Mouse (Mus musculus): Measurements from ENCODE around the gene Oxa1l. TPM values are rescaled to one million over a fixed set of nuclear protein-coding genes. Genes with fewer than 3 reads are reported as not detected.

Oxa1l gene
- polyA plus RNA-seq, 1 experiment: 120 TPM

DNA sequence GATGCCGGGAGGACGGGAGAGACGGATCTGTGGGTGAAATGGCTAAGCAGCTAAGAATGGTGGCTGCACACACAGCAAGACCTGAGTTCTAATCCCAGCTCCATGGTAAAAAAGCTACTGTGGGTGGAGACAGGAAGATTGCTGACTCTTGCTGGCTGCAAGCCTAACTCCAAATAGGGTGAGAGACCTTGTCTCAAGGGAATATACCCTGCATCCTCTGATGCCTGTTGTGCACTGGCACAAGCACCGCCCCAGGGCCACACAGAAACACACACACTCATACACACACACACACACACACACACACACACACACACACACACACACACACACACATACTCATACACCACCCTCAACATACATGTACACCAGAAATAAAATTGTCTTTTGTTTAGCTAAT lies 56.2 kb downstream of the Oxa1l start:
- WGBS: 89% methylated on average over 4 of the region's 4 CpGs
- Histone ChIP-seq H3K4me3 (ENCODE audit: low read depth, low read length) (no peak overlapping the region), H3K27ac (ENCODE audit: insufficient read depth, low read depth, low read length) (no peak overlapping the region), H3K27me3 (ENCODE audit: control insufficient read depth, insufficient read depth, low read length) (no peaks in the 10 kb centered on the region), H3K36me3 (ENCODE audit: control insufficient read depth, insufficient read depth, low read length) (no peaks in the 10 kb centered on the region), H3K4me1 (ENCODE audit: control insufficient read depth, insufficient read depth, insufficient read length, low read length) (peaks cover 17% of the 10 kb centered on the region)
- TF ChIP-seq POLR2A (IDR thresholded peaks at IDR 0.05; ENCODE audit: low read depth, low read length): no peak
- TF ChIP-seq CTCF (IDR thresholded peaks at IDR 0.05; ENCODE audit: extremely low read depth, insufficient read length, insufficient replicate concordance, low read depth, low read length): no peak

DNA sequence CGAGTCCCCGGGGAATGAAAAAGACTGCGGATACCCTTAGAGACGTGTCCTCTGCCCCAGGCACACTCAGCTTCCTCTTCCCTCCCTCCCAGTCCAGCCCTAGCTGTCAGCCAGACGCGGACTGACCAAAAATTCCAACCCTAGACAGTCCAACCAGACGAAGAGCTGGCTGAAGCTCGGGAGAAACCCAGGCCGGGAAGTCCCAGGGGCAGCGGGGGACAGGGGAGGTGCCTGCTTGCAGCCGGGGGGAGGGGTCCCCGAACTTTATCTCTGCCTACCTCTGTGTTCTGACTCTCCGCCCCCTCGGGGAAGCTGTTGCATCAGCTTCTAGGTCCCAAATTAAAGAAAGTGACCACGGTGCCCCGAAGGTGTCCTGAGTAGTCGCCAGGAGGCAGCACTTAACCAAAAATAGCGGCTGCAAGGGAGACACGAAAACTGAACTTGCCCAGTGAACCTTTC lies 57.0 kb downstream of the Oxa1l start, which contains the start of gene Slc7a7:
Gene Slc7a7 (minus strand): TSS at position 158 of the 459 bp plus-strand sequence.
- no peak for TF ChIP-seq POLR2A (IDR thresholded peaks at IDR 0.05; ENCODE audit: low read depth, low read length)
- no peaks in the 10 kb centered on the region for H3K36me3 ChIP-seq (ENCODE audit: control insufficient read depth, insufficient read depth, low read length)
- H3K27me3 ChIP-seq (ENCODE audit: control insufficient read depth, insufficient read depth, low read length): no peaks in the 10 kb centered on the region
- 67% methylated on average over 19 of the region's 19 CpGs for WGBS
- peaks cover 17% of the 10 kb centered on the region for H3K4me1 ChIP-seq (ENCODE audit: control insufficient read depth, insufficient read depth, insufficient read length, low read length)
- H3K27ac ChIP-seq (ENCODE audit: insufficient read depth, low read depth, low read length): no peak within 1 kb of the TSS
- no peak within 1 kb of the TSS for H3K4me3 ChIP-seq (ENCODE audit: low read depth, low read length)

Other genes with a start within 250 kb of the Oxa1l start
- 561 and 627 TPM in 2 replicates for gene Dad1, start 106.7 kb upstream of the Oxa1l start, polyA plus RNA-seq (2012; rRNA removed)
- gene Abhd4, start 106.6 kb upstream of the Oxa1l start, polyA plus RNA-seq (2012; rRNA removed): 35.2 and 53.6 TPM in 2 replicates
- not detected in 2 replicates for gene Olfr49, start 75.9 kb upstream of the Oxa1l start, polyA plus RNA-seq (2012; rRNA removed)
- gene Slc7a7, start 56.9 kb downstream of the Oxa1l start, polyA plus RNA-seq (2012; rRNA removed): 110 and 341 TPM in 2 replicates
- 186 and 284 TPM in 2 replicates for gene Mrpl52, start 66.1 kb downstream of the Oxa1l start, polyA plus RNA-seq (2012; rRNA removed)
- gene Mmp14, start 70.8 kb downstream of the Oxa1l start, polyA plus RNA-seq (2012; rRNA removed): 59.9 and 66.0 TPM in 2 replicates
- gene Lrp10, start 103.3 kb downstream of the Oxa1l start, polyA plus RNA-seq (2012; rRNA removed): 139 and 303 TPM in 2 replicates
- gene Rem2, start 115.3 kb downstream of the Oxa1l start, polyA plus RNA-seq (2012; rRNA removed): 0.20 and 0.76 TPM in 2 replicates
- gene Prmt5, start 156.7 kb downstream of the Oxa1l start, polyA plus RNA-seq (2012; rRNA removed): 5.8 and 9.8 TPM in 2 replicates
- 4.7 and 11.8 TPM in 2 replicates for gene Haus4, start 193.8 kb downstream of the Oxa1l start, polyA plus RNA-seq (2012; rRNA removed)
- gene Ajuba, start 216.7 kb downstream of the Oxa1l start, polyA plus RNA-seq (2012; rRNA removed): 2.6 and 3.0 TPM in 2 replicates
- 2.3 and 5.6 TPM in 2 replicates for gene 4931414P19Rik, start 245.2 kb downstream of the Oxa1l start, polyA plus RNA-seq (2012; rRNA removed)

Data from small intestine, adult 2 months (tissue).